Mouse (Mus musculus) CH12.LX (cell line): Measurements from ENCODE around the gene Tescl.

Experiments
- CHD1 ChIP-seq: IDR thresholded peaks from 2 replicates; pipeline ENCODE4 v1.6.1; 2012; ENCODE audit warnings: low read depth, low read length, improper control_type of control experiment, inconsistent platforms
- CTCF ChIP-seq, 2 experiments: IDR thresholded peaks in 1 of 2; conservative IDR thresholded peaks in 1 of 2; 2 replicates each; pipeline ENCODE4 v1.5.1; 2011 to 2012; ENCODE audit warnings: low read depth in 2 of 2, low read length in 2 of 2, improper control_type of control experiment in 1 of 2, inconsistent platforms in 1 of 2, mild to moderate bottlenecking in 1 of 2, moderate library complexity in 1 of 2
- HCFC1 ChIP-seq: IDR thresholded peaks from 2 replicates; pipeline ENCODE4 v1.6.1; 2012; ENCODE audit warnings: low read depth, mild to moderate bottlenecking, inconsistent platforms, low read length, improper control_type of control experiment
- MEF2A ChIP-seq: IDR thresholded peaks from 2 replicates; pipeline ENCODE4 v1.6.1; 2014; ENCODE audit warnings: low read depth, mild to moderate bottlenecking, inconsistent platforms, low read length, improper control_type of control experiment, borderline replicate concordance
- ZMIZ1 ChIP-seq: IDR thresholded peaks from 2 replicates; pipeline ENCODE4 v1.6.1; 2012; ENCODE audit warnings: low read depth, mild to moderate bottlenecking, inconsistent platforms, low read length, improper control_type of control experiment

DNA sequence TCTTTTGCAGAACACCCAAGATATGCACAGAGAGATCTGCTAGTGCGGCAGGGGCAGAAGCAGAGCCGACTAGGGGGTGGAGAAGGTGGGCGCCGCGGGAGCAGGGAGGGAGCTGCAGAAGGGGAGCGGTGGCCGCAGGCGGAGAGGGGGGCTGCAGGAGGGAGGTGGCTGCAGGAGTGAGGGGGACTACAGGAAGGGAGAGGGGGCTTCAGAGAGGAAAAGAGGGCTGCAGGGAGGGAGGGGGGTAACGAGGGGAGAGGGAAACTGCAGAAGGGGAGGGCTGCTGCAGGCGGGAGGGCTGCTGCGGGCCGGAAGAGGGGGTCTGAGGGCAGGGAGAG, 35.1 kb downstream of the Tescl start:
- TF ChIP-seq ZMIZ1 (no peak), MEF2A (no peak), CTCF (conservative IDR thresholded peaks at IDR 0.05 in 1 of 2, IDR thresholded peaks at IDR 0.05 in 1 of 2; ENCODE audit: low read depth in 2 of 2, low read length in 2 of 2) (no peak), CHD1 (no peak), HCFC1 (no peak)
